Mouse (Mus musculus) liver, adult 2 months (tissue): Measurements from ENCODE around the gene Gorasp2. TPM values are rescaled to one million over a fixed set of nuclear protein-coding genes. Genes with fewer than 3 reads are reported as not detected.

Experiments used
- DNase-seq: peaks from one replicate; pipeline ENCODE4 v3.0.0-alpha.2; 2011; ENCODE audit warnings: low read depth, low spot score; ENCODE audit errors: extremely low read depth
- H3K27ac ChIP-seq: fragments of 200-500 bp; replicated peaks from 2 replicates; pipeline ENCODE4 v1.5.1; 2012; ENCODE audit warnings: low read depth, mild to moderate bottlenecking, control low read depth, inconsistent platforms, low read length; ENCODE audit not compliant: insufficient read depth
- H3K27me3 ChIP-seq: fragments of 200-500 bp; 2 replicates; pipeline ENCODE4 v1.6.1; 2012; ENCODE audit warnings: mild to moderate bottlenecking, moderate library complexity, low read length, inconsistent platforms; ENCODE audit not compliant: control insufficient read depth, insufficient read depth
- H3K36me3 ChIP-seq: fragments of 200-500 bp; 2 replicates; pipeline ENCODE4 v1.6.1; 2012; ENCODE audit warnings: low read length, inconsistent platforms; ENCODE audit not compliant: control insufficient read depth, insufficient read depth
- H3K4me1 ChIP-seq: fragments of 200-500 bp; 2 replicates; pipeline ENCODE4 v1.6.1; 2011; ENCODE audit warnings: low read length; ENCODE audit not compliant: control insufficient read depth, insufficient read depth
- H3K4me3 ChIP-seq: fragments of 200-500 bp; 2 replicates; pipeline ENCODE4 v1.5.1; 2011; ENCODE audit warnings: low read depth, mild to moderate bottlenecking, control low read depth, low read length, moderate library complexity; ENCODE audit not compliant: insufficient read depth
- H3K79me2 ChIP-seq: fragments of 200-500 bp; 2 replicates; pipeline ENCODE4 v1.6.1; 2012; ENCODE audit warnings: inconsistent platforms, mild to moderate bottlenecking, low read length, moderate library complexity; ENCODE audit not compliant: control insufficient read depth, insufficient read depth
- H3K9ac ChIP-seq: fragments of 200-500 bp; 2 replicates; pipeline ENCODE4 v1.6.1; 2012; ENCODE audit warnings: low read depth, mild to moderate bottlenecking, control low read depth, inconsistent platforms, low read length
- CTCF ChIP-seq: fragments of 200-500 bp; IDR thresholded peaks from 2 replicates; pipeline ENCODE4 v1.5.1; 2011; ENCODE audit warnings: low read depth, low read length, control low read depth
- POLR2A ChIP-seq: fragments of 200-500 bp; IDR thresholded peaks from 2 replicates; pipeline ENCODE4 v1.6.1; 2011; ENCODE audit warnings: low read length, control low read depth; ENCODE audit not compliant: insufficient read depth; ENCODE audit errors: extremely low read depth
- WGBS: fragments of 180-500 bp; shearing (Covaris S2); methylation state at CpG from one replicate; pipeline ENCODE4 v1.1.7; 2018; 5-methylcytosine and 5-hydroxymethylcytosine counted together
- polyA plus RNA-seq: library from polyadenylated mRNA; depleted of rRNA; stranded (reverse); fragments of >200 nt; gene quantifications from 2 replicates; pipeline ENCODE4 v1.2.3, GENCODE M21; 2012
- total RNA-seq: library from RNA; depleted of rRNA; stranded (reverse); fragments of >200 nt; gene quantifications from 2 replicates; pipeline ENCODE4 v1.2.3, GENCODE M21; 2014

Gene Gorasp2
- total and polyA plus RNA-seq, 2 experiments, result 28.6 to 94.4 TPM

DNA sequence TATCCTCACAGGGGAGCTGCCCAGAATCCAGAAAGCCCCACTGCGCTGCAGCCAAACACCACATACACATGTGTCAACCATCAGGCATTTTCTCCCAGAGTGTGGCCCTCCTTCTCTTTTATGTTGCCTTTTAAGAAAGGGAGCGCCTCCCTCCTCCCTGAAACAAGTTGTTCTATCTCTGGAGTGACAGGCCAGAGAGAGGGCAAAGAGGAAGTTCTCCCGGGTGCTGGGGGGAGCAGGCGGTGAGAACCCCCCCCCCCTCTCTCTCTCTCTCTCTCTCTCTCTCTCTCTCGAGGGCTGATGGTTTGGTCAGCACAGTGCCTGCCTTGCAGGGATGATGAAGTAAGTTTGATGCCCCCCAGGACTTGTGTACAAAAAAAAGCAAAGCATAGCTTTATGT lies 41.0 kb downstream of the Gorasp2 start:
- no peak overlapping the region for H3K27ac ChIP-seq
- no peak for DNase-seq
- 49% methylated on average over 5 of the region's 5 CpGs for WGBS
- no peaks in the 10 kb centered on the region for H3K27me3 ChIP-seq
- H3K9ac ChIP-seq, result no peak overlapping the region
- H3K4me1 ChIP-seq, result no peaks in the 10 kb centered on the region
- TF ChIP-seq POLR2A, result no peak
- TF ChIP-seq CTCF, result no peak
- H3K36me3 ChIP-seq, result no peaks in the 10 kb centered on the region
- H3K4me3 ChIP-seq, result no peak overlapping the region
- H3K79me2 ChIP-seq, result no peaks in the 10 kb centered on the region

DNA sequence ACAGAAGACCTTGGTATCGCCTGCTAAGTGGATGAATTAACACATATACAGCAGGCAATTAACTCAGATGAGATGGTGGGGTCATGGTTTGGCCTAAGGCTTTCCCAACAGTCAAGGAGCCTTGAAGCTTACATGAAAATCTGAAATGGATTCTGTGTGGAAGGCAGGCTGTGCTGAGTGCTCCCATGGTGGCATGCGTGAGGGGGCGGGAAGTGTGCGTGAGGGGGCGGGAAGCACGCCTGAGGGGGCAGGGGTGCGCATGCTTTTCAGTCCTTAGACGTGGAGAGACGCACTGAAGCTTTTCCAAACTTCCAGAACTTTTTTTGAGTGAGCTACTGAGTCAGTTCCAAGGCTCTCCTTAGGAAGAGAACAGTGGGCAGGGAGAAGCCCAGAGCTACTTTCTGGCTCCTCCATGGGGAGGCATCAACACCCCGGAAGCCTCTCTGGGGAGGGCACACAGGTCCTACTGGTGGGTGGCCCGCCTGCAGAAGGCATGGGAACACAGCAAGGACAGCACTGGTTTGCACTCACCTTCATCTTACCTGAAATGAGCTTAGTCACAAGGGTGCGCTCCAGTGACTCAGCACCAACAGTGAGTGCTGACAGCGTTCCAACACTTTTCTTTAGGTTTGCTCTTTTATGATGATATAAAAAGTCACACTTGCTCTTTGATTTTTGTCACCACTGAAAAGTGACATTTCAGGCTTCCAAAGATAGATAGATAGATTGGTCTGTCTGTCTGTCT lies 47.8 kb downstream of the Gorasp2 start:
- peaks cover 20% of the 10 kb centered on the region for H3K36me3 ChIP-seq
- no peak for DNase-seq
- WGBS, result 87% methylated on average over 13 of the region's 13 CpGs
- H3K79me2 ChIP-seq, result no peaks in the 10 kb centered on the region
- no peaks in the 10 kb centered on the region for H3K4me1 ChIP-seq
- H3K4me3 ChIP-seq, result no peak overlapping the region
- H3K27ac ChIP-seq, result no peak overlapping the region
- H3K27me3 ChIP-seq, result no peaks in the 10 kb centered on the region
- TF ChIP-seq CTCF, result no peak
- no peak for TF ChIP-seq POLR2A
- no peak overlapping the region for H3K9ac ChIP-seq

DNA sequence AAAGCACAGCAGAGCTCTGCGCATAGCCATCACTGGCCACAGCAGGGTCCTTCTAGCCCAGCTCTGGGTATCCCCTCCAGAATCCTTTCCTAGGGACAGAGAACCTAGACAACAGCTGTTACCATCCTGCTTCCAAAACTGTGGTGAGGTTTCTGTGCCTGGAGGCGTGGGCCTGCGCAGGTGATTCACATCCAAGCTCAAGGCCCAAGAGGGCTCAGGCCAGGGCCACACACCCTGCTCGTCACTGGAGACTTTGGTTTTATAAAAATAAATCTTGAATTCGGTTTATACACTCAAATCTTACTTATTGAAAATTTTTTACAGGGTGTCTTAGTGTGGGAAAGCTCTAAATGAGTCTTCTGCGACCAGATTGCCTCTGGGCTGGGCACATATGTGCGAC lies 48.9 kb downstream of the Gorasp2 start:
- WGBS, result 95% methylated on average over 7 of the region's 7 CpGs
- Histone ChIP-seq H3K4me3 (no peak overlapping the region), H3K36me3 (peaks cover 29% of the 10 kb centered on the region), H3K4me1 (no peaks in the 10 kb centered on the region), H3K27me3 (no peaks in the 10 kb centered on the region), H3K9ac (no peak overlapping the region), H3K27ac (no peak overlapping the region), H3K79me2 (no peaks in the 10 kb centered on the region)
- no peak for DNase-seq
- TF ChIP-seq POLR2A (no peak), CTCF (no peak)

DNA sequence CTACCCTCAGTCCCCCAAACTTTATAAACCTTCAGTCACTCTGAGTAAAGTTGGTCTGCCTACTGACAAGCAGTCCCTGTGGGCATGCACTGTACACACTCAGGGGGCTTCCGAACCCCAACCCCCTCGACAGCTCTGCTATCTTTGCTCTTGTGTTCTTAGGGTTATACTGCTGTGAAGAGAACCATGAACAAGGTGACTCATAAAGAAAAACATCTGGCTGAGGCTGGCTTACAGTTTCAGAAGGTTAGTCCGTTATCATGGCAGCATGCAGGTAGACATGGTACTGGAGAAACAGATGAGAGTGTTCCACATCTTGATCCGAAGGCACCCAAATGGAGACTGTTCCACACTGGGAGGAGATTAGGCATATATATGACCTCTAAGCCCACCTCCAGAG lies 49.5 kb downstream of the Gorasp2 start:
- Histone ChIP-seq H3K27me3 (no peaks in the 10 kb centered on the region), H3K27ac (no peak overlapping the region), H3K4me3 (no peak overlapping the region), H3K9ac (no peak overlapping the region), H3K36me3 (peaks cover 35% of the 10 kb centered on the region), H3K4me1 (no peaks in the 10 kb centered on the region), H3K79me2 (no peaks in the 10 kb centered on the region)
- WGBS, result 95% methylated on average over 4 of the region's 4 CpGs
- no peak for DNase-seq
- TF ChIP-seq CTCF, result no peak
- TF ChIP-seq POLR2A, result no peak

DNA sequence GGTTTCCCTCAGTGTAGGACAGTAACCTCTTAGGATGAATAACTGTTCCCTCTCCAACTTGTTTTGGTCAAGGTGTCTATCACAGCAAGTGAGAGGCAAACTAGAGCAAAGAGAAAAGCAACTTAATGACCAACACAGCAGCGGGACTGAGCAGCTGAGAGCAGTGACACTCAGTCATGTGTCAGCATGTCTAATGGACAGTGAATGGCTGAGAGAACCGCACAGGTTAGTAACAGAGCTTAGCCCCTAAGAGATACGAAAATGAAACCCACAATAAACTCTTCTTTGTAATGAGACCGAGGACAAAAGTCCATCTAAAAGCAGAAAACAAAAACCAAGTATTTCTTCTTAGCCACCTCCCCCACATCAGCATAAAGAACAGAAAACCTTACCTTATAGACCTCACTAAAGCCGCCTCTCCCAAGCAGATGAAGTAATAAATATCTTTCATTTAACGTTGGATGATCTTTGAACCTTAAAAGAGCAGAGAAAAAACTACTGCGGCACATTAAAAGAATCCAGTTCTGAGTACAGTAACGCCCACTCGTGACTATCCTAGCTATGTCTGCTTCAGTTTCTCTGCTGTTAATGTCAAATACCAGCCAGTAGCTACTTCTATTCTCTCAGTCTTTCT lies 62.4 kb downstream of the Gorasp2 start:
- TF ChIP-seq POLR2A (no peak), CTCF (no peak)
- peaks cover 44% of the 10 kb centered on the region for H3K36me3 ChIP-seq

DNA sequence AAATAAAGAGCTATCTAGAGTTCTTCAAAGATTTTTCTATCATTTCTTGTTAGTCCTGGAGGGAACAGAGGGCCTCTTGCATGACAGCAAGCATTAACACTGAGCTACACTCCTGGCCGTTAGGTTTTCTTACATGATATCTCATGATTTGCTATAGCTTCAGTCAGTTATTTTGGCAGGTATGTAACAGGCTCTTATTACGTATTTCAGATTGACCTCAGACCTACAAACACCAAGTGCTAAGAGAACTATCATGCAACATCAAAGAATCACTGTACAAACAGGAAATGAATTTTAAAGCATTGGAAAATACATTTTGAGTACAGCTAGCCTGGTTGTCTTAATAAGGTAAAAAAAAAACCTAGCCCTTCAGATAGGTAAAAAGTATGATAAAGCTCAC lies 65.7 kb downstream of the Gorasp2 start:
- WGBS, result 83% methylated on average over 2 of the region's 2 CpGs
- peaks cover 24% of the 10 kb centered on the region for H3K36me3 ChIP-seq
- no peak for TF ChIP-seq CTCF
- no peak for TF ChIP-seq POLR2A
- no peaks in the 10 kb centered on the region for H3K27me3 ChIP-seq
- no peaks in the 10 kb centered on the region for H3K79me2 ChIP-seq
- H3K4me3 ChIP-seq, result no peak overlapping the region
- H3K9ac ChIP-seq, result no peak overlapping the region
- no peak overlapping the region for H3K27ac ChIP-seq
- no peaks in the 10 kb centered on the region for H3K4me1 ChIP-seq
- no peak for DNase-seq

More for the DNA sequence above, 62.4 kb downstream of the Gorasp2 start:
- no peak for DNase-seq
- H3K4me3 ChIP-seq, result no peak overlapping the region
- H3K9ac ChIP-seq, result no peak overlapping the region
- 84% methylated on average over 9 of the region's 9 CpGs for WGBS
- H3K27ac ChIP-seq, result no peak overlapping the region
- no peaks in the 10 kb centered on the region for H3K79me2 ChIP-seq
- no peaks in the 10 kb centered on the region for H3K4me1 ChIP-seq
- no peaks in the 10 kb centered on the region for H3K27me3 ChIP-seq
